Mouse (Mus musculus): ENCODE data around the gene Prrt3.

The Prrt3 gene

DNA sequence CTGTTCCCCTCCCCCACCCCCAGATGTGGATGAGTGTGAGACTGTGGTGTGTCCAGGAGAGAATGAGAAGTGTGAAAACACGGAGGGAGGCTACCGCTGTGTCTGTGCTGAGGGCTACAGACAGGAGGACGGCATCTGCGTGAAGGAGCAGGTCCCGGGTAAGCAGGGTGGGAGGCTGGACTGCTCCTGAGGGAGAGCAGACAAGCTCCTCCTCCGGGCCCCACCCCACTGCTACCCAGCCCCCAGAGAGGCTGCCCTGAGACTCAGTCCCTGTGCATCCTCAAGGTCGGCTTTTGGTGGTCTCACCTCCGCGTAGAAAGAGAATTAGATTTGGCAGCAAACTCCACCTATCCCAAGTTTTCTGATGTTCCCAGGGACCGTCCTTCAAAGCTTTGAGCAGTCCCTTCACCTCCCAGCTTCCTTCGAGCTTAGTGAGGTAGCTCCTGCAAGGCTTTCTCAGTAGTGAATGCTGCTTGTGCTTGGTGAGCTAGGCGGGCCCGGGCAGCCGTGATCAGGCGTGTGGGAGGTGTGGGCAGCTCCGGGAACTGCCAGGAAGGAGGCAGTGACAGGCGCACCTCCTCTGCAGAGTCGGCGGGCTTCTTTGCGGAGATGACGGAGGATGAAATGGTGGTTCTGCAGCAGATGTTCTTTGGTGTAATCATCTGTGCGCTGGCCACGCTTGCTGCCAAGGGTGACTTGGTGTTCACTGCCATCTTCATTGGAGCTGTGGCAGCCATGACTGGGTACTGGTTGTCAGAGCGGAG is 9.4 kb downstream of the Prrt3 start:
- DNase-seq (ENCODE audit: low read depth, low spot score), result no peak

- DNase-seq (ENCODE audit: low read depth, low spot score), result no peak
Observed at GRCm38 (mm10) chr6:113489410-113489809, 12.3 kb downstream of the Prrt3 start.

- DNase-seq (ENCODE audit: low read depth, low spot score), result no peak
Observed at GRCm38 (mm10) chr6:113487125-113487576, 14.6 kb downstream of the Prrt3 start.

DNA sequence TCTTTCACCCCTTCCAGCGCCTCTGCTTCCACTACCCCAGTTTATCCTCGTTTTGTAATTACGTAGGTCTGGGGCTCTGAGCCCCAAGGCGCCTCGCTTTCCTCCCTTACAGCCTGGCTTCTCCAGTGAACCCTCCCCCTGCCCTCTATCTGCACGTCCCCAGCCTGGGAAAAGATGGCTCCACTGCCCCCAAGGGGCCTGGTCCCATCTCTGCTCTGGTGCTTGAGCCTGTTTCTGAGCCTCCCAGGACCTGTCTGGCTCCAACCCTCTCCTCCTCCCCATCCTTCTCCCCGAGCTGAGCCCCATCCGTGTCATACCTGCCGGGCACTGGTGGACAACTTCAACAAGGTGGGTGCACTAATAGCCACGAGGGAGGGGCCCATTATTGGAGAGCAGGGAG is 18.0 kb downstream of the Prrt3 start:
- DNase-seq (ENCODE audit: low read depth, low spot score), result no peak

DNA sequence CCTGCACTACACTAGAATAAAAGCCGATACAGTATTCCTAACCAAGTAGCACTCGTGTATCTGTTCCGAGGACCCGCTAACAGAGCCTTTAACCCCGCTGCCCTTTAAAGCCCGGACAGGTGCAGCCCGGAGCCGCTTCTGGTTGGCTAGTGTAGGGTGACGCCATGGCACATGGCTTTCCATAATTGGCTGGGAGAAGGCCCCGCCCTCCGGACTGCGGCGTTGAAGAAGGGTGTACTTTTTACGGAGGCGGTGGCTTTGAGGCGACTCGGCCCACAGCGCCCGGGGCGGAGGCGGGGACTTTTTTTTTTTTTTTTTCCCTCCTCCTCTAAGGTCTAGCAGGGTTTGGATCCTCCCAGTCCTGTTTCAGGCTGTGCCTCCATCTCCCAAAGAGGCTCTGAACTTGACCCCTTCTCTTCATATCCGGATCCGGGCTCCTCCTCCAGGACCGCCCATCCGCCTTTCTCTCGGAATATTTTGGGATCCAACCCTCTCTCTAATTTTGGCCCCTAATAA is 18.6 kb downstream of the Prrt3 start, which contains the start of gene Creld1:
Gene Creld1, plus strand, starts transcription at position 198 of the 516 bp plus-strand sequence.
- DNase-seq (ENCODE audit: low read depth, low spot score), result peak; percentile 90

- no peak for DNase-seq (ENCODE audit: low read depth, low spot score)
Observed at GRCm38 (mm10) chr6:113482477-113483099, 19.1 kb downstream of the Prrt3 start.

DNA sequence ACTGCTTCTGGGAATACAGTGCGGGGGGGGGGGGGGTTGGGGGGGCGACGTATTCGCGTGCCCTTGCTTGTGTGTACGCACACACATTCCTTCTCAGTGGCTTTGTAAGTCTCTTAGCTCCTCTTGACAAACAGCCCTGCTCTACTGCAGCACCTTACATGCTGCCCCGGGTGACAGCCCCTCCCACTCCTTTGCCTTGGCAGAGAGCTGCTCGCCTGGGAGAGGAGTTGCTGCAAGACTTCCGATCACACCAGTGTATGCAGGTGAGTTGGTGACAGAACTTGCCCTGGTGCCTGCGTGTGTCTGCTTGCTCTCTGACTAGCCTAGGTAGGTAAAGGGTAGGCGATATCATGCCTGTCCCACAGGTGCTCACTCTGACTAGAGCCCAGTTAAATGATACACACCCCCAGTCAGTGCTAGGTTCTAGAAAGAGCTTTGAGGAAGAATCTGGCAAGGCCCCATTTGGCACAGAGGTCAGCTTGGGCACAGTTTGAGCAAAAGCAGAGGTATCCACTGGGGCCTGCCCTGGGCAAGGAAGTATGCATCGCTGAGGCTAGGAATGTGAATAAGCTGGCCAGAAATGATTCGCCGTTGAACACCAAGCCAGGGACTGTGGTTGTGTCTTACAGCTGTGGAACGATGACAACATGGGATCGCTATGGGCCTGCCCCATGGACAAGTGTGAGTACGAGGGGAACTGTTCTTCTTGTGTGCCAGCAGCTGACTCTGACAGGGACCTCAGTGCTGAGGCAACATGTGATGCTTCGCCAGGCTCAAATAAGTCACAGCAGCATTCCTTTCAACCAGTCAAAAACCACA is 21.0 kb downstream of the Prrt3 start:
- no peak for DNase-seq (ENCODE audit: low read depth, low spot score)

GRCm38 (mm10) chr6:113478906-113479305 is 22.8 kb downstream of the Prrt3 start:
- no peak for DNase-seq (ENCODE audit: low read depth, low spot score)

- DNase-seq (ENCODE audit: low read depth, low spot score), result no peak
Observed at GRCm38 (mm10) chr6:113477353-113477752, 24.4 kb downstream of the Prrt3 start.

- DNase-seq (ENCODE audit: low read depth, low spot score), result no peak
Observed at GRCm38 (mm10) chr6:113473715-113474114, 28.0 kb downstream of the Prrt3 start.

DNA sequence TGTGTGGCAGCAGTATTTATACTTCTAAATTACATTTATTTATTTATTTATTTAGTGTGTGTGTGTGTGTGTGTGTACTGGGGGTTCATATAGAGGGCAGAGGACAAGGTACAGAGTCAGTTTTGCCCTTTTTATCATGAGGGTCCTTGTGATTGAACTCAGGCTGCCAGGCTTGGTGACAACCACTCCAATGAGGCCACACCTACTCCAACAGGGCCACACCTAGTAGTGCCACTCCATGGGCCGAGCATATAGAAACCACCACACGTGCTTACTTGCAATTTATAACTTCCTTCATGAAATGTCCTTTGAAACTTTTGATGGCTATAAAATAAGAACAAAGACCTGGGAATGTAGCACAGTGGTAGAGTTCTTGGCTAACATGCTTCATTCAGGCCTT is 28.5 kb downstream of the Prrt3 start:
- no peak for DNase-seq (ENCODE audit: low read depth, low spot score)

- no peak for DNase-seq (ENCODE audit: low read depth, low spot score)
Observed at GRCm38 (mm10) chr6:113472061-113472460, 29.7 kb downstream of the Prrt3 start.

- DNase-seq (ENCODE audit: low read depth, low spot score), result no peak
Observed at GRCm38 (mm10) chr6:113471297-113471936, 30.3 kb downstream of the Prrt3 start, which contains the start of gene Il17rc. Gene Il17rc, plus strand, starts transcription at chr6:113471427.

DNA sequence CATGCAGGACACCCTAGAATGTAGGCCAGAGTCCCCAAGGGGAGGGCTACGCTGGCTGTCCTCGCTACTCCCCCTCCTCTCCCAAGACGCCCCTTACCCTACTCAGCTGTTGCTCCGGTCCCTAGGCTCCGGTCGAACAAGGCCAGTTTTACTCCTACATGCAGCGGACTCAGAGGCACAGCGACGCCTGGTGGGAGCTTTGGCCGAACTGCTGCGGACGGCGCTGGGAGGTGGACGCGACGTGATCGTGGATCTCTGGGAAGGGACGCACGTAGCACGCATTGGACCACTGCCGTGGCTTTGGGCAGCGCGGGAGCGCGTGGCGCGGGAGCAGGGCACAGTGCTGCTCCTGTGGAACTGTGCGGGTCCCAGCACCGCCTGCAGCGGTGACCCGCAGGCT is 32.3 kb downstream of the Prrt3 start:
- DNase-seq (ENCODE audit: low read depth, low spot score), result no peak

DNA sequence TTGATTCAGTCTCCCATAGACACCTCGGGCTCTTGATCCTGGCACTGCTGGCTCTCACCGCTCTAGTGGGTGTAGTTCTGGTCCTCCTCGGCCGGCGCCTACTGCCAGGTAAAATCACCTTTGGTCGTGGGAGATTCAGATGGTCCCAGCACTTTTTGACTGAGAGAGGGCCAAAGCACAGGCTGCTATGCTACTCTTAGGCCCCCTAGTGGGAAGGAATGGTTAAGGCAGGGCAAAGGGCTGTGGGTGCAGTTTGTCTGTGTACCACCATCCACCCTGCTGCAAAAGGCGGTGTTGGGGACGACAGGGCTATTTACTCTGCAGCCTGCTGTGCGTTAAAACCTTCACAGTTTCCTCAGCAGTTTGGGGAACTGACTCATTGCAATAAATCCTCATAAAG is 32.7 kb downstream of the Prrt3 start:
- no peak for DNase-seq (ENCODE audit: low read depth, low spot score)

DNA sequence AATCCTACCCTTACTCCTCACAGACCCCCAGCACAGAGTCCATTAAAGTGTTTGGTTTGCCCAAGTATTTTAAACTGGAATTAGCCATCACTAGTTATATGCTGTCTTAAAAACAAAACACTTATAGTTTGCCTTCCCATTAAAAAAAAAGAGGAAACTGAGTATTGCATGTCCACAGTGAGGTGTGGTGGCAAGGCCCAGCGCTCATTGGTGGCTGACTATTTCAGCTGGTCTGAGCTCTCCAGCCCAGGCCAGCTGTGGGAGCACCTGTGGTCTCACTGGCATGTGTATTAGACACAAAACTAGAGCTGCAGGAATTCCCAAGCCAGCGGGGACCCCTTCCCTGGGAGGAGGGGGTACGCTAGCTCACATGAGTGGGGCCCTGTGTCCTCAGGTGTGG is 33.2 kb downstream of the Prrt3 start:
- DNase-seq (ENCODE audit: low read depth, low spot score), result no peak

DNA sequence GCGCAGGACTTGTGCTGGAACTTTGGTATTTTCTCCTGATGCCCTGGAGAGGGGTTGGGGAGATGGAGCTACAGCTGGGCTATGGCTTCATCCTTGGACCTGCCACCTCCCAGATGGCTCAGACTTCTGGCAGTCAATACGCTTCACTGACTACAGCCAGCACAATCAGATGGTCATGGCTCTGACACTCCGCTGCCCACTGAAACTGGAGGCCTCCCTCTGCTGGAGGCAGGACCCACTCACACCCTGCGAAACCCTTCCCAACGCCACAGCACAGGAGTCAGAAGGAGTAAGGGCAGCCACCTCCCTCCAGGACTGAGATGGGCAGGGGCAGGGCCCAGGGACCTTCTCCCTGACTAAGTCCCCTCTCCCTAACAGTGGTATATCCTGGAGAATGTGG is 36.1 kb downstream of the Prrt3 start:
- DNase-seq (ENCODE audit: low read depth, low spot score), result no peak

GRCm38 (mm10) chr6:113464040-113464439 is 37.7 kb downstream of the Prrt3 start:
- DNase-seq (ENCODE audit: low read depth, low spot score), result no peak

GRCm38 (mm10) chr6:113458635-113459034 is 43.1 kb downstream of the Prrt3 start:
- no peak for DNase-seq (ENCODE audit: low read depth, low spot score)

- DNase-seq (ENCODE audit: low read depth, low spot score), result no peak
Observed at GRCm38 (mm10) chr6:113457952-113458534, 43.7 kb downstream of the Prrt3 start, which contains the start of gene Il17re. Gene Il17re, plus strand, starts transcription at chr6:113458484.

GRCm38 (mm10) chr6:113455007-113455406 is 46.7 kb downstream of the Prrt3 start:
- no peak for DNase-seq (ENCODE audit: low read depth, low spot score)

Measured in c-Kit-negative CD71-positive TER-119-positive erythroid progenitor cells, embryonic 14.5 days (primary cell).